Mouse (Mus musculus) Patski (cell line): ENCODE measurements around the gene Gsg1l. TPM values are rescaled to one million over a fixed set of nuclear protein-coding genes. Genes with fewer than 3 reads are reported as not detected.

Experiments used
- ATAC-seq: fragments of 100-300 bp; one replicate; pipeline ENCODE4 v1.8.0; 2021
- CTCF ChIA-PET: fragments of 350-600 bp; sonication (Branson Sonifier 250); formaldehyde crosslinking; loops from one replicate; lab custom pipeline; 2022; ENCODE audit warnings: inconsistent platforms; lab: Charles Lee
- POLR2A ChIA-PET: fragments of 350-600 bp; sonication (Branson Sonifier 250); formaldehyde crosslinking; loops from one replicate; lab custom pipeline; 2022; ENCODE audit warnings: antibody characterized with exemption, inconsistent platforms; lab: Charles Lee
- DNase-seq: peaks from one replicate; pipeline ENCODE4 v3.0.0-alpha.2; 2011; ENCODE audit warnings: low read depth, low spot score
- H3K27me3 ChIP-seq: fragments of 371-371 bp; one replicate; pipeline ENCODE4 v1.5.1; 2021
- CTCF ChIP-seq: fragments of 100-300 bp; IDR thresholded peaks from one replicate; pipeline ENCODE4 v1.5.1; 2021
- in situ Hi-C: fragments of 300-500 bp; cut with MboI; formaldehyde crosslinking; loops from 3 replicates; pipeline ENCODE4 v1.11.1; 2018; ENCODE audit warnings: low pct_unique_long_range_greater_than_20kb, mixed read lengths
- polyA plus RNA-seq: library from polyadenylated mRNA; unstranded; gene quantifications from one replicate; pipeline ENCODE4 v1.2.3, GENCODE M21; 2021

Gsg1l gene
- polyA plus RNA-seq, 1 experiment from 2014 or later: not detected

GRCm38 (mm10) chr7:126008139-126008788, 73.9 kb downstream of the Gsg1l start:
- no peak for ATAC-seq
- in situ Hi-C loops: no loop called here
- CTCF ChIA-PET: no interaction called here
- TF ChIP-seq CTCF: no peak
- no peak for DNase-seq
- H3K27me3 ChIP-seq: peaks cover 3% of the 10 kb centered on the region
- POLR2A ChIA-PET: no interaction called here

DNA sequence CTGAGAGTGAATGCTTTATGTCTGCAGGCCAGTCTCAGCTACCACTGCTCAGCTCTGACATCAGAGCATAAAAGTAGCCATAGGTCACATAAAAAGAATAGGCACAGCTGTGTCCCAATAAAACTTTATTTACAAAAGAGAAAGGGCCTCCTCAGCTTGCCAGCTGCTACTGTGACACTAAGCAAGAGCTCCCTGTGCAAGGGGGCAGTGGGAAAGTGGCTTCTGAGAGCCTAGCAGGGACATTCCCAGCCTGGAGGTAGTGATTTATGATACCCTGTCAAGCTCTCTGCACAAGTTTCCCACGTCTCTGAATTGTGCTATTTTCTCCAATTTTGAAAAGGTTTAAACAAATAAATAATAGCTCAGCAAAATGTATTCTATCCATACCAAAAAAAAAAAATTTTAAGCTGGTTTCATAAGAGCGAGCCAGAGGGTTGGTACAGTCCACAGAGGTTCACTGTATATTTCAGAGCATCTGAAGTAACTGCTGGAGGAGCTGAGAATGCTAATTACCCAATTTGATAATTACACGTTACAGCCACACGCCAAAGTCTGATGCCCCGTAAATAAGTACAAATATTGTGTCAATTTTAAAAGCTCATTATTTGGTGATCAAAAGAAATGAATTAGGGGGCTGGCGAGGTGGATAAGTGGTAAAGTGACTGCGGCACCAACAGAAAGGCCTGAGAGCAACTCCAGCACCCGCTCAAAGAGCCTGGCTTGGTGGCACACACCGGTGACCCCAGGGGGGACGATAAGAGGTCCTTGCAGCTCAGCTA, 74.9 kb downstream of the Gsg1l start:
- in situ Hi-C loops: no loop called here
- POLR2A ChIA-PET: no interaction called here
- ATAC-seq (no peak), DNase-seq (no peak)
- no peak for TF ChIP-seq CTCF
- CTCF ChIA-PET: no interaction called here
- H3K27me3 ChIP-seq: peaks cover 3% of the 10 kb centered on the region

GRCm38 (mm10) chr7:126005274-126005673, 76.9 kb downstream of the Gsg1l start:
- CTCF ChIA-PET: no interaction called here

DNA sequence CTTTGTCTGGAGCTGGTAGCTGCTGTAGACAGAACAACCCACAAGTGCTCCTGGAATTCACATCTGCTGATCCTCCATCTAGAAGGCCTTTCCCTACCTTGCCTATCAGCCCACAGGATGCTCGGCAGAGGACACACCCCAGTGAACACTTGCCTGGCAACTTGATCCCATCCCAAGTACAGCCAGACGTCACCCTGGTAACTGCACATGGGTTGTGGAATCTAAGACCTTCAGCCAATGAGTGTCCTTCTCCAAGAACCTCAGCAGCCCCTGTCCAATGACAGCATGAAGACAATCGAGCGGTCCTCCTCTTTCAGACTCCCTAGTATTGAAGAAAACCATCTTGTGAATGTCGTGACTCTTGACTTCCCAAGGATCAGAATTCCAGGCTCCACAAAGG, 80.5 kb downstream of the Gsg1l start:
- DNase-seq (no peak), ATAC-seq (no peak)
- ChIA-PET CTCF (no interaction called here), POLR2A (no interaction called here)
- H3K27me3 ChIP-seq: no peaks in the 10 kb centered on the region
- TF ChIP-seq CTCF: no peak
- in situ Hi-C loops: no loop called here

More at GRCm38 (mm10) chr7:126005274-126005673, 76.9 kb downstream of the Gsg1l start:
- POLR2A ChIA-PET: no interaction called here
- H3K27me3 ChIP-seq: peaks cover 3% of the 10 kb centered on the region
- ATAC-seq: no peak
- in situ Hi-C loops: no loop called here
- TF ChIP-seq CTCF: no peak
- DNase-seq: no peak

GRCm38 (mm10) chr7:125999921-126000320, 82.3 kb downstream of the Gsg1l start:
- no peak for ATAC-seq
- no peaks in the 10 kb centered on the region for H3K27me3 ChIP-seq
- no peak for DNase-seq
- no peak for TF ChIP-seq CTCF
- in situ Hi-C loops: no loop called here
- ChIA-PET CTCF (no interaction called here), POLR2A (no interaction called here)

GRCm38 (mm10) chr7:125996151-125996550, 86.1 kb downstream of the Gsg1l start:
- DNase-seq: no peak
- TF ChIP-seq CTCF: no peak
- no peak for ATAC-seq
- in situ Hi-C loops: no loop called here
- no peaks in the 10 kb centered on the region for H3K27me3 ChIP-seq
- CTCF ChIA-PET: no interaction called here
- POLR2A ChIA-PET: no interaction called here

GRCm38 (mm10) chr7:125992356-125992891, 89.8 kb downstream of the Gsg1l start:
- H3K27me3 ChIP-seq: no peaks in the 10 kb centered on the region
- ChIA-PET POLR2A (no interaction called here), CTCF (no interaction called here)
- in situ Hi-C loops: no loop called here
- no peak for TF ChIP-seq CTCF
- DNase-seq (no peak), ATAC-seq (no peak)

GRCm38 (mm10) chr7:125991846-125992245, 90.4 kb downstream of the Gsg1l start:
- DNase-seq (no peak), ATAC-seq (no peak)
- no peaks in the 10 kb centered on the region for H3K27me3 ChIP-seq
- POLR2A ChIA-PET: no interaction called here
- in situ Hi-C loops: no loop called here
- no peak for TF ChIP-seq CTCF
- CTCF ChIA-PET: no interaction called here

GRCm38 (mm10) chr7:125989969-125990368, 92.2 kb downstream of the Gsg1l start:
- in situ Hi-C loops: no loop called here
- ATAC-seq: no peak

DNA sequence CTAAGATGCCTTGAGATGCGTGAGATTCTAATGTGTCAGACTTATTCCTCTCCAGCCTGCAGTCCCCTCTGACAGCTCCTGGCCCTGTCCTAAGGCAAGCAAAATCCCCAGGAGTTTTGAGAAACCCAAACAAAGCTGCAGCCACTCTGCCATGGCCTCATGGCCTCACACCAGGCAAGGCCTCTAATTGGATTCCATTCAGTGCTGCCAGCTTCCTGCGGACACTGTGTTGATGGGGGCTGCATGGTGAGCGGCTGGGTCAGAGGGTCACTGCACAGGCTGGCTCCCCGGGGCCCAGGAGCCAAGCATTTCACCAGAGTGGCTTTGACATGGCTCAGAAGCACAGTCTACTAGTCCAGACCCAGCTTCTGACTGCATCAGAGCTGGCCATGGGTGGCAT, 92.7 kb downstream of the Gsg1l start:
- no peak for TF ChIP-seq CTCF
- CTCF ChIA-PET: no interaction called here
- in situ Hi-C loops: no loop called here
- no peak for DNase-seq
- peaks cover 7% of the 10 kb centered on the region for H3K27me3 ChIP-seq
- POLR2A ChIA-PET: no interaction called here
- no peak for ATAC-seq

More at GRCm38 (mm10) chr7:125989969-125990368, 92.2 kb downstream of the Gsg1l start:
- DNase-seq: no peak
- ChIA-PET CTCF (no interaction called here), POLR2A (no interaction called here)
- peaks cover 2% of the 10 kb centered on the region for H3K27me3 ChIP-seq
- no peak for TF ChIP-seq CTCF

- peaks cover 8% of the 10 kb centered on the region for H3K27me3 ChIP-seq
- ChIA-PET CTCF (no interaction called here), POLR2A (no interaction called here)
- no peak for TF ChIP-seq CTCF
- DNase-seq (no peak), ATAC-seq (no peak)
- in situ Hi-C loops: no loop called here
Observed at GRCm38 (mm10) chr7:125988326-125988725, 93.9 kb downstream of the Gsg1l start.
